In the genomic region with DNA sequence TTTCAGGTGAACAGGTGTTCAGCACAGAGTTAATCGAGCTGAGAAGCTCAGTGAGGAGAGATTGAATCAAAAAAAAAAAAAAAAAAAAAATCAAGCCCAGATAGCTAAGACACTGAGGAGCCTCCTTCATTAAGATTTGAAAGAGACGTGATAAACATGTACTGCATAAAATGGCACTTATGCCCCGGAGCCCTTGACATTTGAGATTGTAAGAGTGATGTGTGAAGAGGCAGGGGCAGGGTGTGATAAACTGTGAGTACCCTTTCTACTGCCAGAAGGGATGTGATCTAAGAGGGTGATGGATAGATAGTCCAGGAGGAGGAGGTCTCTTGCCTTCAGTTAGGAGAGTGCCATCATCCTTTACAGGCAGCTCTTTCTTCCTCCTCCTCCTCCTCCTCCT, we compare ENCODE assay signal across 17 mouse cellular contexts. TPM values are rescaled to one million over a fixed set of nuclear protein-coding genes. Genes with fewer than 3 reads are reported as not detected.
DNase-seq lines count a peak whose midpoint lies in the region; ATAC-seq and TF ChIP-seq lines count a peak whose summit lies in the region.
"Had no signal": no experiment of that assay in that cellular context is flagged by ENCODE, and none has a peak within 500 bp of the region (broad histone marks: within the 10 kb centered on the region; RNA-seq: fewer than 3 reads in every experiment).

No protein-coding gene starts in this region.

- no peaks in the 10 kb centered on the region for H3K27me3 ChIP-seq in heart, embryonic 14.5 days (ENCODE audit: control insufficient read depth, insufficient read depth, low read length)
- H3K27me3 ChIP-seq in lung, embryonic 15.5 days = no peaks in the 10 kb centered on the region
- H3K27me3 ChIP-seq in MEL (ENCODE audit: control insufficient read depth in 1 of 2, insufficient read depth in 2 of 2, low read length in 2 of 2) = 0 out of 4 replicates have a peak, but pooled peaks cover 0 to 1% of the 10 kb centered on the region in 2 experiments
- no peaks in the 10 kb centered on the region for H3K27me3 ChIP-seq in forebrain, embryonic 13.5 days
- H3K27me3 ChIP-seq: hindbrain, embryonic 13.5 days; liver, embryonic 13.5 days had no signal

- TF ChIP-seq EP300 in MEL (IDR thresholded peaks at IDR 0.05; ENCODE audit: low read depth in 1 of 2, low read length in 2 of 2) = no peak

- TF ChIP-seq POLR2A in MEL (IDR thresholded peaks at IDR 0.05; ENCODE audit: control insufficient read depth in 1 of 2, insufficient read depth in 1 of 2, low read depth in 1 of 2, low read length in 2 of 2, poor library complexity in 1 of 2) = no peak
- TF ChIP-seq POLR2A in brain, embryonic 14.5 days (IDR thresholded peaks at IDR 0.05; ENCODE audit: borderline replicate concordance, extremely low read depth, insufficient read depth, insufficient read length, poor library complexity, severe bottlenecking) = no peak

- no peaks in the 10 kb centered on the region for H3K36me3 ChIP-seq in heart, embryonic 14.5 days (ENCODE audit: control insufficient read depth, insufficient read depth, low read length)
- no peaks in the 10 kb centered on the region for H3K36me3 ChIP-seq in lung, embryonic 15.5 days
- H3K36me3 ChIP-seq in MEL (ENCODE audit: control insufficient read depth in 1 of 2, insufficient read depth in 2 of 2, low read length in 2 of 2) = peaks cover 0 to 8% of the 10 kb centered on the region in 2 experiments; a peak in 2 of 4 replicates
- H3K36me3 ChIP-seq in forebrain, embryonic 13.5 days (ENCODE audit: poor library complexity, severe bottlenecking) = no peaks in the 10 kb centered on the region
- H3K36me3 ChIP-seq: hindbrain, embryonic 13.5 days; liver, embryonic 13.5 days had no signal

- H3K9ac ChIP-seq in heart, embryonic 14.5 days (ENCODE audit: low read length) = no peak overlapping the region
- no peak overlapping the region for H3K9ac ChIP-seq in lung, embryonic 15.5 days
- no peak overlapping the region; the same call in 1 of the 2 replicates for H3K9ac ChIP-seq in MEL (ENCODE audit: control insufficient read depth, low read depth, low read length, poor library complexity, severe bottlenecking)
- no peak overlapping the region for H3K9ac ChIP-seq in forebrain, embryonic 13.5 days
- H3K9ac ChIP-seq: hindbrain, embryonic 13.5 days; liver, embryonic 13.5 days; lung, embryonic 14.5 days had no signal

- DNase-seq in heart, adult 11 months = no peak
- no peak for DNase-seq in lung, adult 18-20 months
- DNase-seq in MEL (ENCODE audit: low read depth, low spot score) = peak; percentile 54
- DNase-seq in brain, embryonic 14.5 days (ENCODE audit: low read depth) = peak; percentile 15
- DNase-seq in spleen, postnatal 14 days (ENCODE audit: low spot score in 2 of 2) = no peak
- DNase-seq: liver, embryonic 13.5 days; thymus, postnatal 4 days had no signal

- WGBS in heart, embryonic 14.5 days = 32% methylated on average over 3 of the region's 3 CpGs
- 13% methylated on average over 3 of the region's 3 CpGs for WGBS in lung, embryonic 15.5 days
- 65% methylated on average over 3 of the region's 3 CpGs for WGBS in forebrain, embryonic 13.5 days

- H3K27ac ChIP-seq in heart, embryonic 14.5 days (replicated peaks in 1 of 2; ENCODE audit: control insufficient read depth in 1 of 2, insufficient read depth in 1 of 2, low read depth in 2 of 2, low read length in 2 of 2) = peak overlapping the region; percentile 64 to 78; a peak in 3 of 4 replicates
- H3K27ac ChIP-seq in lung, embryonic 15.5 days = peak overlapping the region; percentile 83
- H3K27ac ChIP-seq in MEL (ENCODE audit: control insufficient read depth, low read depth, low read length) = peak overlapping the region; percentile 83
- H3K27ac ChIP-seq in forebrain, embryonic 13.5 days = no peak overlapping the region
- H3K27ac ChIP-seq: hindbrain, embryonic 13.5 days; kidney, postnatal 0 days; liver, embryonic 13.5 days; stomach, postnatal 0 days had no signal

- H3K4me2 ChIP-seq in heart, embryonic 14.5 days (ENCODE audit: low read length) = no peak overlapping the region
- no peak overlapping the region for H3K4me2 ChIP-seq in lung, embryonic 15.5 days
- H3K4me2 ChIP-seq in forebrain, embryonic 13.5 days = no peak overlapping the region
- H3K4me2 ChIP-seq: hindbrain, embryonic 13.5 days; liver, embryonic 13.5 days; lung, embryonic 14.5 days; midbrain, embryonic 11.5 days had no signal

- H3K4me1 ChIP-seq in heart, embryonic 14.5 days (ENCODE audit: control insufficient read depth in 2 of 2, insufficient read depth in 2 of 2, low read length in 2 of 2) = peaks cover 12 to 20% of the 10 kb centered on the region in 2 experiments
- H3K4me1 ChIP-seq in lung, embryonic 15.5 days = peaks cover 15% of the 10 kb centered on the region
- peaks cover 11 to 28% of the 10 kb centered on the region in 2 experiments for H3K4me1 ChIP-seq in MEL (ENCODE audit: control insufficient read depth in 1 of 2, insufficient read depth in 2 of 2, low read length in 2 of 2)
- peaks cover 5% of the 10 kb centered on the region; the same call in 1 of the 2 replicates for H3K4me1 ChIP-seq in forebrain, embryonic 13.5 days

- no peak for TF ChIP-seq CTCF in MEL (IDR thresholded peaks at IDR 0.05 in 2 of 3, conservative IDR thresholded peaks at IDR 0.05 in 1 of 3; ENCODE audit: control insufficient read depth in 1 of 3, insufficient read depth in 1 of 3, low read depth in 2 of 3, low read length in 3 of 3, poor library complexity in 1 of 3, severe bottlenecking in 1 of 3)
- TF ChIP-seq CTCF in brain, embryonic 14.5 days (IDR thresholded peaks at IDR 0.05; ENCODE audit: borderline replicate concordance, extremely low read depth, insufficient read depth, insufficient read length) = no peak

- no peaks in the 10 kb centered on the region for H3K79me2 ChIP-seq in MEL (ENCODE audit: control insufficient read depth, insufficient read depth, low read length, poor library complexity)

- H3K9me3 ChIP-seq in heart, embryonic 14.5 days (ENCODE audit: control insufficient read depth, low read length) = no peaks in the 10 kb centered on the region
- no peaks in the 10 kb centered on the region for H3K9me3 ChIP-seq in lung, embryonic 15.5 days
- no peaks in the 10 kb centered on the region for H3K9me3 ChIP-seq in MEL (replicated peaks; ENCODE audit: insufficient read depth, low read length)
- H3K9me3 ChIP-seq in forebrain, embryonic 13.5 days (replicated peaks) = no peaks in the 10 kb centered on the region
- H3K9me3 ChIP-seq: hindbrain, embryonic 13.5 days; liver, embryonic 13.5 days had no signal

- H3K4me3 ChIP-seq in heart, embryonic 14.5 days (ENCODE audit: control insufficient read depth in 1 of 2, insufficient read depth in 1 of 2, low read depth in 1 of 2, low read length in 2 of 2) = no peak overlapping the region
- no peak overlapping the region for H3K4me3 ChIP-seq in lung, embryonic 15.5 days
- H3K4me3 ChIP-seq in MEL (ENCODE audit: control insufficient read depth in 1 of 2, insufficient read depth in 1 of 2, low read depth in 2 of 2, low read length in 2 of 2) = peak overlapping the region in 1 of 2 experiments; percentile 28; a peak in 1 of 4 replicates
- no peak overlapping the region for H3K4me3 ChIP-seq in forebrain, embryonic 13.5 days
- H3K4me3 ChIP-seq: hindbrain, embryonic 13.5 days; liver, embryonic 13.5 days had no signal

- no peak for ATAC-seq in heart, embryonic 14.5 days (ENCODE audit: insufficient number of reproducible peaks, insufficient read depth, low FRiP score, low read depth)
- peak; percentile 17; the same call in 1 of the 2 replicates for ATAC-seq in lung, embryonic 15.5 days (ENCODE audit: borderline replicate concordance, extremely low read depth, low FRiP score, low TSS enrichment)
- ATAC-seq in forebrain, embryonic 13.5 days = no peak
- ATAC-seq: midbrain, embryonic 16.5 days had no signal

- no peak for TF ChIP-seq RAD21 in MEL (IDR thresholded peaks at IDR 0.05; ENCODE audit: low read depth, low read length)

TF ChIP-seq in MEL, 35 proteins besides CTCF, POLR2A, EP300 and RAD21:
- no peak for TF ChIP-seq UBTF (IDR thresholded peaks at IDR 0.05; ENCODE audit: borderline replicate concordance, insufficient read depth, low read depth, low read length)
- 0 out of 2 replicates have a peak, but pooled peaks have one; percentile 28 for TF ChIP-seq GATA1 (IDR thresholded peaks at IDR 0.05; ENCODE audit: low read depth, low read length)
- TF ChIP-seq ZNF384 (IDR thresholded peaks at IDR 0.05; ENCODE audit: low read depth, low read length) = peak; percentile 52
- no peak for TF ChIP-seq MAX (IDR thresholded peaks at IDR 0.05; ENCODE audit: low read length)
- no peak for TF ChIP-seq MXI1 (IDR thresholded peaks at IDR 0.05; ENCODE audit: low read depth, low read length)
- 0 out of 2 replicates have a peak, but pooled peaks have one; percentile 11 for TF ChIP-seq RCOR1 (IDR thresholded peaks at IDR 0.05; ENCODE audit: low read depth, low read length)
- TF ChIP-seq GABPA (IDR thresholded peaks at IDR 0.05; ENCODE audit: low read depth, low read length) = no peak

RNA-seq across cellular contexts. Expression of a gene that starts 30.9 kb away (rescaled TPM):
- 1.3 and 1.4 TPM in 2 replicates for polyA plus RNA-seq in heart, embryonic 14.5 days (2014; fragmentation: Nextera tagmentation; extraction: Ambion mirVana)
- 4.5 and 5.0 TPM in 2 replicates for polyA plus RNA-seq in lung, embryonic 15.5 days (2015; fragmentation: Nextera tagmentation; extraction: Ambion mirVana)
- total RNA-seq in MEL (2012; rRNA removed) = 1.9 and 2.2 TPM in 2 replicates
- polyA plus RNA-seq in MEL (2012; ENCODE audit: insufficient read depth in 1 of 2, insufficient read length in 2 of 2, low read depth in 1 of 2, low replicate concordance in 2 of 2, missing spikeins in 1 of 2) = 1 to 10 TPM in 1 of 2 experiments, not detected in 1; 3.1 TPM
- 0.14 and 0.29 TPM in 2 replicates for polyA plus RNA-seq in brain, embryonic 14.5 days (2012; rRNA removed)
- polyA plus RNA-seq in forebrain, embryonic 13.5 days (2015; fragmentation: Nextera tagmentation; extraction: Ambion mirVana) = 0.19 and 0.53 TPM in 2 replicates
- polyA plus RNA-seq: Patski had no signal

Comparison
In these comparisons a context has a peak if more than half of its experiments do, and no peak if none do; other contexts are left out.
1. DNase-seq: peak in MEL (single experiment) and brain, embryonic 14.5 days (single experiment); none in heart, adult 11 months (single experiment), lung, adult 18-20 months (0 of 2) and spleen, postnatal 14 days (0 of 2).